Mouse (Mus musculus) heart, embryonic 14.5 days (tissue): ENCODE measurements at regions not wholly inside any gene's neighbourhood (a gene's known extent, or its start where the extent isn't known, plus 50 kb on each side); places are given as distances from the start of the nearest gene placed in this dataset.
A peak's percentile ranks its signal among the peaks of the same experiment; 100 is the strongest.

Source experiments
- ATAC-seq: fragments of 200-750 bp; cut with Nextera tagmentation; 2 replicates; pipeline ENCODE4 v1.8.0; 2017; ENCODE audit warnings: low read depth, moderate TSS enrichment; ENCODE audit not compliant: insufficient number of reproducible peaks, insufficient read depth, low FRiP score
- H3K27ac ChIP-seq, 2 experiments: fragments of 200-500 bp in 1 of 2; fragments of 300-500 bp in 1 of 2; sonication (generic) in 1 of 2; replicated peaks in 1 of 2; 2 replicates each; pipeline ENCODE4 v1.5.1; 2012 to 2014; ENCODE audit warnings: low read depth in 2 of 2, low read length in 2 of 2, control low read depth in 1 of 2, mild to moderate bottlenecking in 1 of 2, mixed read lengths in 1 of 2; ENCODE audit not compliant: control insufficient read depth in 1 of 2, insufficient read depth in 1 of 2
- H3K27me3 ChIP-seq: fragments of 300-500 bp; sonication (generic); 2 replicates; pipeline ENCODE4 v1.6.1; 2014; ENCODE audit warnings: mild to moderate bottlenecking, low read length, control low read depth; ENCODE audit not compliant: control insufficient read depth, insufficient read depth
- H3K36me3 ChIP-seq: fragments of 300-500 bp; sonication (generic); 2 replicates; pipeline ENCODE4 v1.6.1; 2014; ENCODE audit warnings: mild to moderate bottlenecking, control low read depth, low read length, mixed read lengths; ENCODE audit not compliant: control insufficient read depth, insufficient read depth
- H3K4me1 ChIP-seq, 2 experiments: fragments of 200-500 bp in 1 of 2; fragments of 300-500 bp in 1 of 2; sonication (generic) in 1 of 2; 2 replicates each; pipeline ENCODE4 v1.6.1; 2012 to 2014; ENCODE audit warnings: low read length in 2 of 2, control low read depth in 1 of 2, mixed read lengths in 1 of 2; ENCODE audit not compliant: control insufficient read depth in 2 of 2, insufficient read depth in 2 of 2
- H3K4me2 ChIP-seq: fragments of 300-500 bp; sonication (generic); 2 replicates; pipeline ENCODE4 v1.6.1; 2014; ENCODE audit warnings: mild to moderate bottlenecking, low read length
- H3K4me3 ChIP-seq, 2 experiments: fragments of 200-500 bp in 1 of 2; fragments of 300-500 bp in 1 of 2; sonication (generic) in 1 of 2; 2 replicates each; pipeline ENCODE4 v1.5.1; 2012 to 2014; ENCODE audit warnings: low read length in 2 of 2, mild to moderate bottlenecking in 2 of 2, control low read depth in 1 of 2, low read depth in 1 of 2, moderate library complexity in 1 of 2; ENCODE audit not compliant: control insufficient read depth in 1 of 2, insufficient read depth in 1 of 2
- H3K9ac ChIP-seq: fragments of 300-500 bp; sonication (generic); 2 replicates; pipeline ENCODE4 v1.6.1; 2014; ENCODE audit warnings: mild to moderate bottlenecking, low read length
- H3K9me3 ChIP-seq: fragments of 300-500 bp; sonication (generic); 2 replicates; pipeline ENCODE4 v1.6.1; 2016; ENCODE audit warnings: low read length, control low read depth; ENCODE audit not compliant: control insufficient read depth
- WGBS: fragments of 180-500 bp; shearing (Covaris S2); extraction: QIAGEN DNeasy Blood & Tissue Kit; methylation state at CpG from one replicate; pipeline ENCODE4 v1.1.7; 2014; 5-methylcytosine and 5-hydroxymethylcytosine counted together

DNA sequence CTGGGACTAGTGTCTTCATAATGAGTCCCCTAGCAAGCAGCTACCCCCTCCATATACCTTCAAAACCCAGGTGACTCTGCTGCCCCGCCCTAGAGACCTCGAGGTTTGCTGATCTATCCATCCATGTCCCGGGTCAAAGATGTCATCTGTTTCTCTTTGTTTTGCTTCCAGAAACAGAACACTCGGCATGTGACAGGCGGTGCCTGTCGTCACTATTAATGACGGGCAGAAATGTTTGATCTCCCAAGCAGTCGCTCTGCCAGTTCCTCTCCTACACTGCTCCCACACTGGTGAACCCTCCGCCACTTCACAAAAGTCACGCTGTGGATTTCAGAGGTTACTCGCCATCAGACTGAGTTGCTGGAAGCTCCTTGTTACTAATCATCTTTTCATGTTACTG is 287.7 kb upstream of the Nfe2l3 start:
- ATAC-seq: no peak
- no peaks in the 10 kb centered on the region for H3K36me3 ChIP-seq
- H3K9me3 ChIP-seq: no peaks in the 10 kb centered on the region
- no peak overlapping the region for H3K27ac ChIP-seq
- peaks cover 0 to 6% of the 10 kb centered on the region in 2 experiments; a peak in 3 of 4 replicates for H3K4me1 ChIP-seq
- 0 out of 4 replicates have a peak overlapping the region, but pooled peaks of 1 of the 2 experiments have one; percentile 4 for H3K4me3 ChIP-seq
- H3K4me2 ChIP-seq: peak overlapping the region; percentile 56
- no peaks in the 10 kb centered on the region for H3K27me3 ChIP-seq
- WGBS: 19% methylated on average over 11 of the region's 11 CpGs
- H3K9ac ChIP-seq: no peak overlapping the region

GRCm38 (mm10) chr6:51145863-51146262 is 286.6 kb upstream of the Nfe2l3 start:
- Histone ChIP-seq H3K9me3 (no peaks in the 10 kb centered on the region), H3K4me3 (no peak overlapping the region), H3K36me3 (no peaks in the 10 kb centered on the region), H3K9ac (no peak overlapping the region), H3K27ac (no peak overlapping the region), H3K4me2 (no peak overlapping the region), H3K4me1 (peaks cover 0 to 6% of the 10 kb centered on the region in 2 experiments; a peak in 3 of 4 replicates), H3K27me3 (no peaks in the 10 kb centered on the region)
- ATAC-seq: no peak
- 88% methylated on average over 4 of the region's 4 CpGs for WGBS

- H3K27ac ChIP-seq: no peak overlapping the region
- H3K9me3 ChIP-seq: no peaks in the 10 kb centered on the region
- ATAC-seq: no peak
- no peak overlapping the region for H3K4me2 ChIP-seq
- peaks cover 0 to 6% of the 10 kb centered on the region in 2 experiments; a peak in 3 of 4 replicates for H3K4me1 ChIP-seq
- H3K36me3 ChIP-seq: no peaks in the 10 kb centered on the region
- H3K9ac ChIP-seq: no peak overlapping the region
- H3K4me3 ChIP-seq: no peak overlapping the region
- H3K27me3 ChIP-seq: no peaks in the 10 kb centered on the region
- WGBS: 82% methylated on average over 9 of the region's 9 CpGs
These were observed 283.6 kb upstream of the Nfe2l3 start for GRCm38 (mm10) chr6:51148821-51149220.

DNA sequence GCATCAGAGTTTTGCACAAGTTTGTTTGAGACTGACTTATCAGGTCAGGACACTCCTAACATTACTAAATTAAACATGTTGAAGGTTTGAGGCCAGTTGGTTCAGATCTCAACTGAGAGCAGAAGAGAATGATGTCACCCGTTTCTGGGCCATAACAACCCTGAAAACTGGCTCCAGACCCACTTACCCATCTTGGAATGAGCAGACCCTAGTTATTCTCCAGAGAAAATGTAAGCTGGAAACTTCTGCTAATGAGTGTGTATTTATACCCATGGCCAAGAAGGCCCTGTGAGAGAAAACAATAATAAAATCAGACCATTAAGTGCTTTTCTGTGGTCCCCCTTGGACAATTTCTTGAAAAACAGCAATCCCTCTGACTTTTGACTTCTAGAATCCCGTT is 282.4 kb upstream of the Nfe2l3 start:
- H3K9me3 ChIP-seq: no peaks in the 10 kb centered on the region
- 76% methylated on average over 2 of the region's 2 CpGs for WGBS
- ATAC-seq: no peak

GRCm38 (mm10) chr6:51150486-51150885 is 282.0 kb upstream of the Nfe2l3 start:
- Histone ChIP-seq H3K4me1 (peaks cover 0 to 3% of the 10 kb centered on the region in 2 experiments; a peak in 3 of 4 replicates), H3K27me3 (no peaks in the 10 kb centered on the region), H3K4me2 (no peak overlapping the region), H3K27ac (no peak overlapping the region), H3K9me3 (no peaks in the 10 kb centered on the region), H3K4me3 (no peak overlapping the region), H3K36me3 (no peaks in the 10 kb centered on the region), H3K9ac (no peak overlapping the region)
- no peak for ATAC-seq
- WGBS: 92% methylated on average over 7 of the region's 7 CpGs

More for the DNA sequence above, 282.4 kb upstream of the Nfe2l3 start:
- Histone ChIP-seq H3K9ac (no peak overlapping the region), H3K4me1 (peaks cover 0 to 3% of the 10 kb centered on the region in 2 experiments; a peak in 3 of 4 replicates), H3K27ac (no peak overlapping the region), H3K4me3 (no peak overlapping the region), H3K36me3 (no peaks in the 10 kb centered on the region), H3K27me3 (no peaks in the 10 kb centered on the region), H3K4me2 (no peak overlapping the region)

DNA sequence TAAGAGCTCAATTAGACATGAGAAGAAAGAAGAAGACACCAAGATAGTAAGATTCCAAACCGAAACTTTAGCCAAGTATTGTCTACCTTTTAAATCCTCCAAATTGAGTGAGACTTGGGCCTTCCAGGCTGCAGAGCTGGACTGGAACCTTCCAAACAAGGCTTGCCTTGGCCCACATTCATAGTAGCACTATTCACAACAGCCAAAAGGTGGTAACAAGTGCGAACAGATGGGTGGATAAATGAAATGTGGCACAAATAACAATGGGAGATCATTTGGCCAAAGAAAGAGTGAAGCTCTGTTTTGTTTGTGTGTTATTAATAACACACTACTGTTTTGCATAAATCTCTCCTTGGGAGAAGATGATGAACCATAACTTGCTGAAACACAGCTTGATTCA is 281.6 kb upstream of the Nfe2l3 start:
- H3K36me3 ChIP-seq: no peaks in the 10 kb centered on the region
- no peaks in the 10 kb centered on the region for H3K27me3 ChIP-seq
- no peak overlapping the region for H3K4me3 ChIP-seq
- H3K4me1 ChIP-seq: peaks cover 0 to 3% of the 10 kb centered on the region in 2 experiments; a peak in 3 of 4 replicates
- H3K4me2 ChIP-seq: no peak overlapping the region
- H3K27ac ChIP-seq: no peak overlapping the region
- 81% methylated on average over 2 of the region's 2 CpGs for WGBS
- H3K9me3 ChIP-seq: no peaks in the 10 kb centered on the region
- H3K9ac ChIP-seq: no peak overlapping the region
- ATAC-seq: no peak

DNA sequence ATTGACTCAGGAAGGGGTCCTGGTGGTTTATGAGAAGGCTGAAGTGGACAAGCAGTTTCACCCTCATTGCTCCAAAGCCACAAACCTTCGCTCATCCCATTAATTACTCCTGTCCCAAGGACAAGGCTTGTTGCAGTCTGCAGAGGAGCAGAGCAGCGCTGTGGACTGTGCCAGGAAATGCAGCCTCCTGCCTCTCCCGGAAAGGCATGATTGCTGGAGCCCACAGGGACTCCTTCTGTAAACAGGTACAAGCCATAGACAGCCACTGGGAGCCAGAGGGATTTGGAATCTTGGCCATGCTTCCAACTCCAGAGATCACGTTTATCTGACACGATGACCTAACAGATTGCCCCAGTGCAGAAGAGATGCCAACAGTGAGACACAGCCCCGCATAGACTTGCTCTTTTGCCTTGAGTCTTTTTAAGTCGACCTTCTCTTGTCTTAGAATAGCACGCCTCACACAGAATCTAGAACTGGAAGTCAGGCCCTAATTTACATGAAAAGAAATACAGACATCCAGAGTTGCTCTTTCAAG is 275.6 kb upstream of the Nfe2l3 start:
- peak overlapping the region; percentile 33 to 41; a peak in 3 of 4 replicates for H3K27ac ChIP-seq
- H3K4me3 ChIP-seq: no peak overlapping the region
- H3K4me2 ChIP-seq: no peak overlapping the region
- no peaks in the 10 kb centered on the region for H3K36me3 ChIP-seq
- H3K9me3 ChIP-seq: no peaks in the 10 kb centered on the region
- WGBS: 52% methylated on average over 8 of the region's 8 CpGs
- H3K4me1 ChIP-seq: peaks cover 10 to 16% of the 10 kb centered on the region in 2 experiments
- no peak for ATAC-seq
- no peak overlapping the region for H3K9ac ChIP-seq
- H3K27me3 ChIP-seq: no peaks in the 10 kb centered on the region

- no peaks in the 10 kb centered on the region for H3K27me3 ChIP-seq
- no peaks in the 10 kb centered on the region for H3K9me3 ChIP-seq
- H3K4me2 ChIP-seq: no peak overlapping the region
- peaks cover 24 to 26% of the 10 kb centered on the region in 2 experiments for H3K4me1 ChIP-seq
- no peak overlapping the region for H3K4me3 ChIP-seq
- ATAC-seq: peak; percentile 47; the same call in 1 of the 2 replicates
- H3K27ac ChIP-seq: peak overlapping the region; percentile 46 to 55; a peak in 3 of 4 replicates
- no peaks in the 10 kb centered on the region for H3K36me3 ChIP-seq
- WGBS: 33% methylated on average over 6 of the region's 6 CpGs
- H3K9ac ChIP-seq: no peak overlapping the region
These were observed 271.3 kb upstream of the Nfe2l3 start for GRCm38 (mm10) chr6:51161149-51161548.
